Mouse (Mus musculus): Measurements from ENCODE around the gene Spn.

DNA sequence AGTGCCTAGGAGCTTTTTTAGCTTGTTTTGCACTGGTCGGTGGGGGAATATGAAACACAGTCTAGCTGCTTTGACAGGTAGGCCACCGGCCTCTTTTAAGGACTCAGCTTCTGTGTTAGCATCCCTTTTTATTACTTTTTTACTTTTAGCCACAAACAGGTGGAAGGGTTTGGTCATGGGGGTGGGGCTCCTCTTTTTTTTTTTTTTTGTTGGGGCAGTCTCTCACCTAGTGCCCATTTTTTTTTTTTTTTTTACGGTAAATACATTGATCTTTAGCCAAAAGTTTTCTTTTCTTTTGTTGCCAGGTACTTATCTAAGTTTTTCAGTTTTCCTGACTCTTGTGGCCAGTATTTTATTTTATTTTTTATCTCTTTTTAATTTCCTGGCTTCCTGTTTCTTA, 49.5 kb downstream of the Spn start:
- TF ChIP-seq POLR2A (IDR thresholded peaks at IDR 0.05; ENCODE audit: extremely low read depth, insufficient read depth, low read length) (no peak), CTCF (IDR thresholded peaks at IDR 0.05; ENCODE audit: low read depth, low read length) (no peak)
